Mouse (Mus musculus): ENCODE results near the gene Itgad. TPM values are rescaled to one million over a fixed set of nuclear protein-coding genes. Genes with fewer than 3 reads are reported as not detected.

Gene Itgad
- polyA plus RNA-seq, 1 experiment from 2014 or later: not detected

GRCm38 (mm10) chr7:128206152-128206551 lies 52.0 kb downstream of the Itgad start, which contains the start of gene Cox6a2:
TSS of gene Cox6a2 (minus strand) at chr7:128206387.
- no peaks in the 10 kb centered on the region for H3K4me1 ChIP-seq (replicated peaks; ENCODE audit: control insufficient read depth, insufficient read depth, low read length)
- 78% methylated on average over 6 of the region's 6 CpGs for WGBS
- no peak within 1 kb of the TSS for H3K27ac ChIP-seq (ENCODE audit: low read length)
- H3K4me2 ChIP-seq (ENCODE audit: low read length): no peak within 1 kb of the TSS
- no peaks in the 10 kb centered on the region for H3K27me3 ChIP-seq (replicated peaks; ENCODE audit: control insufficient read depth, insufficient read depth, low read length)
- no peak within 1 kb of the TSS for H3K4me3 ChIP-seq (replicated peaks; ENCODE audit: low read length)
- H3K36me3 ChIP-seq (ENCODE audit: control insufficient read depth, insufficient read depth): no peaks in the 10 kb centered on the region
- no peaks in the 10 kb centered on the region for H3K9me3 ChIP-seq (ENCODE audit: control insufficient read depth, low read length)
- no peak for ATAC-seq
- H3K9ac ChIP-seq (replicated peaks; ENCODE audit: low read depth, low read length): no peak within 1 kb of the TSS

- Histone ChIP-seq H3K27ac (ENCODE audit: low read length) (no peak overlapping the region), H3K4me2 (ENCODE audit: low read length) (no peak overlapping the region), H3K36me3 (ENCODE audit: control insufficient read depth, insufficient read depth) (no peaks in the 10 kb centered on the region), H3K4me1 (replicated peaks; ENCODE audit: control insufficient read depth, insufficient read depth, low read length) (no peaks in the 10 kb centered on the region), H3K9me3 (ENCODE audit: control insufficient read depth, low read length) (no peaks in the 10 kb centered on the region), H3K4me3 (replicated peaks; ENCODE audit: low read length) (no peak overlapping the region), H3K9ac (replicated peaks; ENCODE audit: low read depth, low read length) (no peak overlapping the region), H3K27me3 (replicated peaks; ENCODE audit: control insufficient read depth, insufficient read depth, low read length) (no peaks in the 10 kb centered on the region)
- 5% methylated on average over 4 of the region's 4 CpGs for WGBS
- no peak for ATAC-seq
Observed at GRCm38 (mm10) chr7:128208187-128208586, 54.0 kb downstream of the Itgad start.

- no peak for ATAC-seq
- Histone ChIP-seq H3K4me1 (replicated peaks; ENCODE audit: control insufficient read depth, insufficient read depth, low read length) (no peaks in the 10 kb centered on the region), H3K9me3 (ENCODE audit: control insufficient read depth, low read length) (no peaks in the 10 kb centered on the region), H3K36me3 (ENCODE audit: control insufficient read depth, insufficient read depth) (no peaks in the 10 kb centered on the region), H3K9ac (replicated peaks; ENCODE audit: low read depth, low read length) (no peak overlapping the region), H3K4me3 (replicated peaks; ENCODE audit: low read length) (no peak overlapping the region), H3K27ac (ENCODE audit: low read length) (no peak overlapping the region), H3K4me2 (ENCODE audit: low read length) (no peak overlapping the region), H3K27me3 (replicated peaks; ENCODE audit: control insufficient read depth, insufficient read depth, low read length) (no peaks in the 10 kb centered on the region)
- WGBS: 65% methylated on average over 3 of the region's 3 CpGs
Observed at GRCm38 (mm10) chr7:128209826-128210225, 55.6 kb downstream of the Itgad start.

- H3K27me3 ChIP-seq (replicated peaks; ENCODE audit: control insufficient read depth, insufficient read depth, low read length): no peaks in the 10 kb centered on the region
- no peak overlapping the region for H3K27ac ChIP-seq (ENCODE audit: low read length)
- no peaks in the 10 kb centered on the region for H3K9me3 ChIP-seq (ENCODE audit: control insufficient read depth, low read length)
- H3K36me3 ChIP-seq (ENCODE audit: control insufficient read depth, insufficient read depth): no peaks in the 10 kb centered on the region
- no peak for ATAC-seq
- H3K9ac ChIP-seq (replicated peaks; ENCODE audit: low read depth, low read length): no peak overlapping the region
- 90% methylated on average over 4 of the region's 4 CpGs for WGBS
- no peak overlapping the region for H3K4me3 ChIP-seq (replicated peaks; ENCODE audit: low read length)
- no peaks in the 10 kb centered on the region for H3K4me1 ChIP-seq (replicated peaks; ENCODE audit: control insufficient read depth, insufficient read depth, low read length)
- no peak overlapping the region for H3K4me2 ChIP-seq (ENCODE audit: low read length)
Observed at GRCm38 (mm10) chr7:128219952-128220351, 65.8 kb downstream of the Itgad start.

- Histone ChIP-seq H3K27ac (ENCODE audit: low read length) (no peak overlapping the region), H3K9ac (replicated peaks; ENCODE audit: low read depth, low read length) (no peak overlapping the region), H3K4me1 (replicated peaks; ENCODE audit: control insufficient read depth, insufficient read depth, low read length) (no peaks in the 10 kb centered on the region), H3K27me3 (replicated peaks; ENCODE audit: control insufficient read depth, insufficient read depth, low read length) (no peaks in the 10 kb centered on the region), H3K4me2 (ENCODE audit: low read length) (no peak overlapping the region), H3K9me3 (ENCODE audit: control insufficient read depth, low read length) (no peaks in the 10 kb centered on the region), H3K4me3 (replicated peaks; ENCODE audit: low read length) (no peak overlapping the region), H3K36me3 (ENCODE audit: control insufficient read depth, insufficient read depth) (no peaks in the 10 kb centered on the region)
- ATAC-seq: no peak
- WGBS: 90% methylated on average over 3 of the region's 3 CpGs
Observed at GRCm38 (mm10) chr7:128220936-128221335, 66.8 kb downstream of the Itgad start.

GRCm38 (mm10) chr7:128231741-128232140 lies 77.6 kb downstream of the Itgad start:
- Histone ChIP-seq H3K9ac (replicated peaks; ENCODE audit: low read depth, low read length) (no peak overlapping the region), H3K9me3 (ENCODE audit: control insufficient read depth, low read length) (no peaks in the 10 kb centered on the region), H3K4me1 (replicated peaks; ENCODE audit: control insufficient read depth, insufficient read depth, low read length) (peaks cover 2% of the 10 kb centered on the region), H3K4me2 (ENCODE audit: low read length) (no peak overlapping the region), H3K27ac (ENCODE audit: low read length) (no peak overlapping the region), H3K27me3 (replicated peaks; ENCODE audit: control insufficient read depth, insufficient read depth, low read length) (no peaks in the 10 kb centered on the region), H3K4me3 (replicated peaks; ENCODE audit: low read length) (no peak overlapping the region), H3K36me3 (ENCODE audit: control insufficient read depth, insufficient read depth) (no peaks in the 10 kb centered on the region)
- ATAC-seq: no peak
- 52% methylated on average over 8 of the region's 8 CpGs for WGBS

GRCm38 (mm10) chr7:128234796-128235195 lies 80.6 kb downstream of the Itgad start:
- WGBS: 85% methylated on average over 2 of the region's 2 CpGs
- H3K27me3 ChIP-seq (replicated peaks; ENCODE audit: control insufficient read depth, insufficient read depth, low read length): no peaks in the 10 kb centered on the region
- no peak overlapping the region for H3K27ac ChIP-seq (ENCODE audit: low read length)
- H3K4me1 ChIP-seq (replicated peaks; ENCODE audit: control insufficient read depth, insufficient read depth, low read length): peaks cover 12% of the 10 kb centered on the region
- H3K36me3 ChIP-seq (ENCODE audit: control insufficient read depth, insufficient read depth): no peaks in the 10 kb centered on the region
- H3K9ac ChIP-seq (replicated peaks; ENCODE audit: low read depth, low read length): no peak overlapping the region
- no peak overlapping the region for H3K4me2 ChIP-seq (ENCODE audit: low read length)
- H3K4me3 ChIP-seq (replicated peaks; ENCODE audit: low read length): no peak overlapping the region
- no peaks in the 10 kb centered on the region for H3K9me3 ChIP-seq (ENCODE audit: control insufficient read depth, low read length)
- ATAC-seq: no peak

GRCm38 (mm10) chr7:128235481-128235880 lies 81.3 kb downstream of the Itgad start:
- WGBS: 83% methylated on average over 1 of the region's 1 CpGs

GRCm38 (mm10) chr7:128236426-128236825 lies 82.2 kb downstream of the Itgad start:
- peaks cover 12% of the 10 kb centered on the region for H3K4me1 ChIP-seq (replicated peaks; ENCODE audit: control insufficient read depth, insufficient read depth, low read length)
- no peak for ATAC-seq
- no peak overlapping the region for H3K4me3 ChIP-seq (replicated peaks; ENCODE audit: low read length)
- no peaks in the 10 kb centered on the region for H3K36me3 ChIP-seq (ENCODE audit: control insufficient read depth, insufficient read depth)
- no peaks in the 10 kb centered on the region for H3K27me3 ChIP-seq (replicated peaks; ENCODE audit: control insufficient read depth, insufficient read depth, low read length)
- no peaks in the 10 kb centered on the region for H3K9me3 ChIP-seq (ENCODE audit: control insufficient read depth, low read length)
- no peak overlapping the region for H3K4me2 ChIP-seq (ENCODE audit: low read length)
- H3K9ac ChIP-seq (replicated peaks; ENCODE audit: low read depth, low read length): no peak overlapping the region; the same call in 1 of the 2 replicates
- 95% methylated on average over 13 of the region's 13 CpGs for WGBS
- no peak overlapping the region for H3K27ac ChIP-seq (ENCODE audit: low read length)

More at GRCm38 (mm10) chr7:128235481-128235880, 81.3 kb downstream of the Itgad start:
- H3K27me3 ChIP-seq (replicated peaks; ENCODE audit: control insufficient read depth, insufficient read depth, low read length): no peaks in the 10 kb centered on the region
- no peak for ATAC-seq
- H3K4me1 ChIP-seq (replicated peaks; ENCODE audit: control insufficient read depth, insufficient read depth, low read length): peaks cover 12% of the 10 kb centered on the region
- no peaks in the 10 kb centered on the region for H3K36me3 ChIP-seq (ENCODE audit: control insufficient read depth, insufficient read depth)
- no peaks in the 10 kb centered on the region for H3K9me3 ChIP-seq (ENCODE audit: control insufficient read depth, low read length)
- no peak overlapping the region for H3K4me2 ChIP-seq (ENCODE audit: low read length)
- H3K27ac ChIP-seq (ENCODE audit: low read length): no peak overlapping the region
- H3K9ac ChIP-seq (replicated peaks; ENCODE audit: low read depth, low read length): no peak overlapping the region
- no peak overlapping the region for H3K4me3 ChIP-seq (replicated peaks; ENCODE audit: low read length)
